In genomic region chr5:100039602-100040142, GRCm38 (mm10) we compare ENCODE assay signal across 8 mouse cellular contexts. TPM values are rescaled to one million over a fixed set of nuclear protein-coding genes. Genes with fewer than 3 reads are reported as not detected.
DNase-seq lines count a peak whose midpoint lies in the region; ATAC-seq and TF ChIP-seq lines count a peak whose summit lies in the region.

Gene Hnrnpdl, minus strand, starts transcription at chr5:100039664.
Gene Enoph1, plus strand, starts transcription at chr5:100039985.

- H3K4me2 ChIP-seq in heart, embryonic 11.5 days = peak within 1 kb of the TSS; percentile 82
- H3K4me2 ChIP-seq in kidney, postnatal 0 days (ENCODE audit: low read length) = peak within 1 kb of the TSS; percentile 95
- peak within 1 kb of the TSS; percentile 83 for H3K4me2 ChIP-seq in liver, embryonic 11.5 days
- peak within 1 kb of the TSS; percentile 82 for H3K4me2 ChIP-seq in stomach, embryonic 14.5 days (replicated peaks; ENCODE audit: low read depth, low read length)

- no peaks in the 10 kb centered on the region for H3K27me3 ChIP-seq in heart, embryonic 11.5 days (ENCODE audit: control insufficient read depth, insufficient read depth, low read length)
- H3K27me3 ChIP-seq in kidney, postnatal 0 days (ENCODE audit: insufficient read depth, low read length) = no peaks in the 10 kb centered on the region
- H3K27me3 ChIP-seq in liver, embryonic 11.5 days (replicated peaks; ENCODE audit: control insufficient read depth, insufficient read depth, low read length) = no peaks in the 10 kb centered on the region
- no peaks in the 10 kb centered on the region for H3K27me3 ChIP-seq in stomach, embryonic 14.5 days (ENCODE audit: control insufficient read depth, insufficient read depth, low read length)

- H3K4me3 ChIP-seq in heart, embryonic 11.5 days (ENCODE audit: low read depth, low read length) = peak within 1 kb of the TSS; percentile 96
- peak within 1 kb of the TSS; percentile 96 for H3K4me3 ChIP-seq in kidney, postnatal 0 days (replicated peaks; ENCODE audit: low read depth, low read length)
- peak within 1 kb of the TSS; percentile 93 for H3K4me3 ChIP-seq in liver, embryonic 11.5 days (ENCODE audit: low read depth, low read length)
- peak within 1 kb of the TSS; percentile 97 for H3K4me3 ChIP-seq in stomach, embryonic 14.5 days (ENCODE audit: low read depth, low read length)

- H3K9me3 ChIP-seq in heart, embryonic 11.5 days (replicated peaks; ENCODE audit: control insufficient read depth, low read length) = no peaks in the 10 kb centered on the region
- no peaks in the 10 kb centered on the region for H3K9me3 ChIP-seq in kidney, postnatal 0 days (replicated peaks; ENCODE audit: low read length)
- H3K9me3 ChIP-seq in liver, embryonic 11.5 days (ENCODE audit: control insufficient read depth, low read length) = no peaks in the 10 kb centered on the region
- H3K9me3 ChIP-seq in stomach, embryonic 14.5 days (ENCODE audit: control insufficient read depth, low read depth, low read length) = no peaks in the 10 kb centered on the region

- TF ChIP-seq CTCF in kidney, postnatal 0 days (IDR thresholded peaks at IDR 0.05; ENCODE audit: low read depth) = no peak

- DNase-seq in B cell, adult 2 months = peak; percentile 94 to 95
- DNase-seq in brain, adult 2 months (ENCODE audit: low read depth, low spot score) = peak; percentile 98
- peak; percentile 95 for DNase-seq in kidney, postnatal 0 days (ENCODE audit: low spot score)
- DNase-seq in liver, embryonic 11.5 days (ENCODE audit: low spot score) = peak; percentile 96
- peak; percentile 98 for DNase-seq in naive thymus-derived CD4-positive, alpha-beta T cell, adult 2 months (ENCODE audit: low read depth)

- peak within 1 kb of the TSS; percentile 99 for H3K9ac ChIP-seq in heart, embryonic 11.5 days (ENCODE audit: low read depth, low read length)
- peak within 1 kb of the TSS; percentile 98 for H3K9ac ChIP-seq in kidney, postnatal 0 days (ENCODE audit: low read depth, low read length)
- peak within 1 kb of the TSS; percentile 100 for H3K9ac ChIP-seq in liver, embryonic 11.5 days (ENCODE audit: low read depth, low read length)
- peak within 1 kb of the TSS; percentile 98 for H3K9ac ChIP-seq in stomach, embryonic 14.5 days (replicated peaks; ENCODE audit: low read depth, low read length)

- WGBS in heart, embryonic 11.5 days (ENCODE audit: insufficient replicate concordance) = under 1% methylated on average over 53 of the region's 57 CpGs
- WGBS in kidney, postnatal 0 days = under 1% methylated on average over 40 of the region's 57 CpGs
- under 1% methylated on average over 47 of the region's 57 CpGs for WGBS in liver, embryonic 11.5 days
- 1% methylated on average over 38 of the region's 57 CpGs for WGBS in stomach, embryonic 14.5 days

- peak; percentile 76 for ATAC-seq in erythroblast, adult 5-6 weeks (replicated peaks; ENCODE audit: low FRiP score, poor library complexity, severe bottlenecking)
- ATAC-seq in heart, embryonic 11.5 days (replicated peaks; ENCODE audit: insufficient number of reproducible peaks, low FRiP score, low TSS enrichment) = peak; percentile 86
- ATAC-seq in kidney, postnatal 0 days (replicated peaks; ENCODE audit: low FRiP score, low read depth) = peak; percentile 85
- peak; percentile 82 for ATAC-seq in liver, embryonic 11.5 days (replicated peaks; ENCODE audit: low FRiP score)
- ATAC-seq in stomach, embryonic 14.5 days (ENCODE audit: insufficient number of reproducible peaks, insufficient read depth, low FRiP score, low read depth) = peak; percentile 91

- peaks cover 6% of the 10 kb centered on the region for H3K36me3 ChIP-seq in heart, embryonic 11.5 days (ENCODE audit: control insufficient read depth, insufficient read depth, low read length)
- H3K36me3 ChIP-seq in kidney, postnatal 0 days (ENCODE audit: insufficient read depth, low read length) = peaks cover 10% of the 10 kb centered on the region; the same call in 1 of the 2 replicates
- peaks cover 20% of the 10 kb centered on the region for H3K36me3 ChIP-seq in liver, embryonic 11.5 days (ENCODE audit: control insufficient read depth, insufficient read depth, low read length)
- peaks cover 25% of the 10 kb centered on the region for H3K36me3 ChIP-seq in stomach, embryonic 14.5 days (ENCODE audit: control insufficient read depth, insufficient read depth, low read length)

- H3K4me1 ChIP-seq in heart, embryonic 11.5 days (ENCODE audit: control insufficient read depth, insufficient read depth, low read length) = peaks cover 10% of the 10 kb centered on the region
- peaks cover 6% of the 10 kb centered on the region; the same call in 1 of the 2 replicates for H3K4me1 ChIP-seq in kidney, postnatal 0 days (replicated peaks; ENCODE audit: insufficient read depth, low read length)
- peaks cover 27% of the 10 kb centered on the region for H3K4me1 ChIP-seq in liver, embryonic 11.5 days (replicated peaks; ENCODE audit: control insufficient read depth, insufficient read depth, low read length)
- H3K4me1 ChIP-seq in stomach, embryonic 14.5 days (ENCODE audit: control insufficient read depth, insufficient read depth, low read length) = peaks cover 17% of the 10 kb centered on the region

- peak within 1 kb of the TSS; percentile 98 for H3K27ac ChIP-seq in heart, embryonic 11.5 days (ENCODE audit: low read depth, low read length)
- peak within 1 kb of the TSS; percentile 99 for H3K27ac ChIP-seq in kidney, postnatal 0 days
- peak within 1 kb of the TSS; percentile 98 for H3K27ac ChIP-seq in liver, embryonic 11.5 days (ENCODE audit: low read depth, low read length)
- peak within 1 kb of the TSS; percentile 99 for H3K27ac ChIP-seq in stomach, embryonic 14.5 days (ENCODE audit: low read length)

RNA-seq across cellular contexts. Expression of gene Hnrnpdl, which starts in this region (rescaled TPM):
- 78.4 and 82.3 TPM in 2 replicates for total RNA-seq in erythroblast, adult 5-6 weeks (2015; ENCODE audit: low replicate concordance)
- total RNA-seq in erythroblast, adult 5-6 weeks (2017; ENCODE audit: low replicate concordance) = 106 and 110 TPM in 2 replicates
- polyA plus RNA-seq in heart, embryonic 11.5 days (2014; fragmentation: Nextera tagmentation; extraction: Ambion mirVana) = 117 and 125 TPM in 2 replicates
- 118 and 121 TPM in 2 replicates for polyA plus RNA-seq in kidney, postnatal 0 days (2015; fragmentation: Nextera tagmentation; extraction: Ambion mirVana)
- 143 and 157 TPM in 2 replicates for polyA plus RNA-seq in liver, embryonic 11.5 days (2014; fragmentation: Nextera tagmentation; extraction: Ambion mirVana)
- polyA plus RNA-seq in stomach, embryonic 14.5 days (2014; fragmentation: Nextera tagmentation; extraction: Ambion mirVana) = 200 and 207 TPM in 2 replicates

RNA-seq across cellular contexts. Expression of gene Enoph1, which starts in this region (rescaled TPM):
- total RNA-seq in erythroblast, adult 5-6 weeks (2015; ENCODE audit: low replicate concordance) = 8.4 and 11.5 TPM in 2 replicates
- total RNA-seq in erythroblast, adult 5-6 weeks (2017; ENCODE audit: low replicate concordance) = 3.8 and 7.2 TPM in 2 replicates
- 28.0 and 31.2 TPM in 2 replicates for polyA plus RNA-seq in heart, embryonic 11.5 days (2014; fragmentation: Nextera tagmentation; extraction: Ambion mirVana)
- 31.5 and 36.1 TPM in 2 replicates for polyA plus RNA-seq in kidney, postnatal 0 days (2015; fragmentation: Nextera tagmentation; extraction: Ambion mirVana)
- polyA plus RNA-seq in liver, embryonic 11.5 days (2014; fragmentation: Nextera tagmentation; extraction: Ambion mirVana) = 52.6 and 61.2 TPM in 2 replicates
- 39.4 and 45.4 TPM in 2 replicates for polyA plus RNA-seq in stomach, embryonic 14.5 days (2014; fragmentation: Nextera tagmentation; extraction: Ambion mirVana)

Comparison
In these comparisons a context has a peak if more than half of its experiments do, and no peak if none do; other contexts are left out.
1. Peak in every context shown above with its lines: DNase-seq, ATAC-seq, H3K4me3 ChIP-seq and H3K27ac ChIP-seq.